Mouse (Mus musculus) MEL (cell line): ENCODE measurements around the gene Tmem150a. TPM values are rescaled to one million over a fixed set of nuclear protein-coding genes. Genes with fewer than 3 reads are reported as not detected.

Experiments
- DNase-seq: peaks from one replicate; pipeline ENCODE4 v3.0.0; 2011; ENCODE audit warnings: low read depth, low spot score
- H3K27ac ChIP-seq: 2 replicates; pipeline ENCODE4 v1.5.1; 2012; ENCODE audit warnings: low read depth, mild to moderate bottlenecking, control low read depth, low read length, moderate library complexity; ENCODE audit not compliant: control insufficient read depth
- H3K27me3 ChIP-seq, 2 experiments: fragments of 150-350 bp in 1 of 2; sonication (generic) in 1 of 2; 2 replicates each; pipeline ENCODE4 v1.6.1; 2012; ENCODE audit warnings: low read length in 2 of 2, mild to moderate bottlenecking in 2 of 2, improper control_type of control experiment in 1 of 2, moderate library complexity in 1 of 2; ENCODE audit not compliant: insufficient read depth in 2 of 2, control insufficient read depth in 1 of 2
- H3K36me3 ChIP-seq, 2 experiments: 2 replicates each; pipeline ENCODE4 v1.6.1; 2012 to 2014; ENCODE audit warnings: low read length in 2 of 2, improper control_type of control experiment in 1 of 2, inconsistent platforms in 1 of 2, mild to moderate bottlenecking in 1 of 2; ENCODE audit not compliant: insufficient read depth in 2 of 2, control insufficient read depth in 1 of 2
- H3K4me1 ChIP-seq, 2 experiments: fragments of 150-350 bp in 1 of 2; sonication (generic) in 1 of 2; 2 replicates each; pipeline ENCODE4 v1.6.1; 2012; ENCODE audit warnings: low read length in 2 of 2, improper control_type of control experiment in 1 of 2, mild to moderate bottlenecking in 1 of 2; ENCODE audit not compliant: insufficient read depth in 2 of 2, control insufficient read depth in 1 of 2
- H3K4me3 ChIP-seq, 2 experiments: fragments of 150-350 bp in 1 of 2; sonication (generic) in 1 of 2; 2 replicates each; pipeline ENCODE4 v1.5.1; 2012; ENCODE audit warnings: low read depth in 2 of 2, low read length in 2 of 2, mild to moderate bottlenecking in 2 of 2, moderate library complexity in 2 of 2, control low read depth in 1 of 2, improper control_type of control experiment in 1 of 2; ENCODE audit not compliant: control insufficient read depth in 1 of 2, insufficient read depth in 1 of 2
- H3K79me2 ChIP-seq: 2 replicates; pipeline ENCODE4 v1.6.1; 2012; ENCODE audit warnings: mild to moderate bottlenecking, low read length, moderate library complexity; ENCODE audit not compliant: control insufficient read depth, poor library complexity, insufficient read depth
- H3K9ac ChIP-seq: 2 replicates; pipeline ENCODE4 v1.6.1; 2012; ENCODE audit warnings: low read depth, mild to moderate bottlenecking, control low read depth, low read length, moderate library complexity; ENCODE audit not compliant: control insufficient read depth, poor library complexity, severe bottlenecking
- H3K9me3 ChIP-seq: fragments of 150-350 bp; sonication (generic); replicated peaks from 2 replicates; pipeline ENCODE4 v1.6.1; 2012; ENCODE audit warnings: mild to moderate bottlenecking, low read length, improper control_type of control experiment, moderate library complexity; ENCODE audit not compliant: insufficient read depth
- CHD1 ChIP-seq: IDR thresholded peaks from 2 replicates; pipeline ENCODE4 v1.6.1; 2012; ENCODE audit warnings: low read depth, mild to moderate bottlenecking, inconsistent platforms, low read length, improper control_type of control experiment
- E2F4 ChIP-seq: IDR thresholded peaks from 2 replicates; pipeline ENCODE4 v1.6.1; 2011; ENCODE audit warnings: low read depth, low read length, improper control_type of control experiment, borderline replicate concordance
- EP300 ChIP-seq, 2 experiments: IDR thresholded peaks; 2 replicates each; pipeline ENCODE4 v1.6.1; 2011; ENCODE audit warnings: improper control_type of control experiment in 2 of 2, low read length in 2 of 2, low read depth in 1 of 2, mild to moderate bottlenecking in 1 of 2
- ETS1 ChIP-seq: IDR thresholded peaks from 2 replicates; pipeline ENCODE4 v1.6.1; 2012; ENCODE audit warnings: low read depth, mild to moderate bottlenecking, inconsistent platforms, low read length, improper control_type of control experiment, moderate library complexity
- HCFC1 ChIP-seq: IDR thresholded peaks from 2 replicates; pipeline ENCODE4 v1.6.1; 2012; ENCODE audit warnings: low read depth, mild to moderate bottlenecking, inconsistent platforms, low read length, improper control_type of control experiment, moderate library complexity
- MAFK ChIP-seq: IDR thresholded peaks from 2 replicates; pipeline ENCODE4 v1.6.1; 2011; ENCODE audit warnings: low read depth, mild to moderate bottlenecking, low read length, improper control_type of control experiment, borderline replicate concordance
- MAZ ChIP-seq: IDR thresholded peaks from 2 replicates; pipeline ENCODE4 v1.6.1; 2012; ENCODE audit warnings: low read depth, mild to moderate bottlenecking, inconsistent platforms, low read length, improper control_type of control experiment
- MXI1 ChIP-seq: IDR thresholded peaks from 2 replicates; pipeline ENCODE4 v1.6.1; 2011; ENCODE audit warnings: mild to moderate bottlenecking, low read depth, low read length, improper control_type of control experiment
- MYC ChIP-seq: IDR thresholded peaks from 2 replicates; pipeline ENCODE4 v1.6.1; 2011; ENCODE audit warnings: low read depth, mild to moderate bottlenecking, low read length, improper control_type of control experiment, moderate library complexity
- NRF1 ChIP-seq: IDR thresholded peaks from 2 replicates; pipeline ENCODE4 v1.6.1; 2014; ENCODE audit warnings: low read depth, mild to moderate bottlenecking, inconsistent platforms, low read length, improper control_type of control experiment, moderate library complexity; ENCODE audit not compliant: poor library complexity, insufficient read depth, severe bottlenecking
- POLR2A ChIP-seq, 2 experiments: IDR thresholded peaks; 2 replicates each; pipeline ENCODE4 v1.6.1; 2011 to 2012; ENCODE audit warnings: low read length in 2 of 2, mild to moderate bottlenecking in 2 of 2, control low read depth in 1 of 2, improper control_type of control experiment in 1 of 2, low read depth in 1 of 2, moderate library complexity in 1 of 2; ENCODE audit not compliant: control insufficient read depth in 1 of 2, insufficient read depth in 1 of 2, poor library complexity in 1 of 2
- POLR2AphosphoS2 ChIP-seq: IDR thresholded peaks from 2 replicates; pipeline ENCODE4 v1.6.1; 2011; ENCODE audit warnings: low read length, improper control_type of control experiment
- RAD21 ChIP-seq: IDR thresholded peaks from 2 replicates; pipeline ENCODE4 v1.6.1; 2011; ENCODE audit warnings: mild to moderate bottlenecking, low read depth, low read length, improper control_type of control experiment
- RCOR1 ChIP-seq: IDR thresholded peaks from 2 replicates; pipeline ENCODE4 v1.6.1; 2012; ENCODE audit warnings: low read depth, mild to moderate bottlenecking, inconsistent platforms, low read length, improper control_type of control experiment
- SIN3A ChIP-seq: IDR thresholded peaks from 2 replicates; pipeline ENCODE4 v1.6.1; 2012; ENCODE audit warnings: low read length, improper control_type of control experiment, inconsistent platforms
- SMC3 ChIP-seq: IDR thresholded peaks from 2 replicates; pipeline ENCODE4 v1.6.1; 2011; ENCODE audit warnings: low read depth, low read length, improper control_type of control experiment
- TBP ChIP-seq: IDR thresholded peaks from 2 replicates; pipeline ENCODE4 v1.8.0; 2011; ENCODE audit warnings: low read depth, low read length, improper control_type of control experiment
- TCF12 ChIP-seq: IDR thresholded peaks from 2 replicates; pipeline ENCODE4 v1.6.1; 2014; ENCODE audit warnings: low read depth, mild to moderate bottlenecking, inconsistent platforms, low read length, improper control_type of control experiment, moderate library complexity
- UBTF ChIP-seq: IDR thresholded peaks from 2 replicates; pipeline ENCODE4 v1.6.1; 2012; ENCODE audit warnings: low read depth, mild to moderate bottlenecking, inconsistent platforms, low read length, improper control_type of control experiment, moderate library complexity, borderline replicate concordance; ENCODE audit not compliant: insufficient read depth
- ZC3H11A ChIP-seq: IDR thresholded peaks from 2 replicates; pipeline ENCODE4 v1.6.1; 2012; ENCODE audit warnings: low read depth, mild to moderate bottlenecking, inconsistent platforms, low read length, improper control_type of control experiment
- ZMIZ1 ChIP-seq: IDR thresholded peaks from 2 replicates; pipeline ENCODE4 v1.6.1; 2012; ENCODE audit warnings: low read depth, mild to moderate bottlenecking, inconsistent platforms, low read length, improper control_type of control experiment, moderate library complexity
- polyA plus RNA-seq, 2 experiments: library from polyadenylated mRNA; stranded (reverse) in 1 of 2; unstranded in 1 of 2; fragments of >175 nt in 1 of 2; fragments of >200 nt in 1 of 2; gene quantifications; 2 replicates each; pipeline versions ENCODE4 v1.2.1 to v1.2.4; 2012; ENCODE audit warnings: low replicate concordance in 2 of 2, low read depth in 1 of 2; ENCODE audit not compliant: insufficient read length in 2 of 2, insufficient read depth in 1 of 2, missing spikeins in 1 of 2
- total RNA-seq: library from RNA; depleted of rRNA; stranded (reverse); fragments of 300-350 nt; gene quantifications from 2 replicates; pipeline ENCODE4 v1.2.3, GENCODE M21; 2012

Gene Tmem150a
- total and polyA plus RNA-seq, 3 experiments: 0.15 to 2.5 TPM; not detected in 1

DNA sequence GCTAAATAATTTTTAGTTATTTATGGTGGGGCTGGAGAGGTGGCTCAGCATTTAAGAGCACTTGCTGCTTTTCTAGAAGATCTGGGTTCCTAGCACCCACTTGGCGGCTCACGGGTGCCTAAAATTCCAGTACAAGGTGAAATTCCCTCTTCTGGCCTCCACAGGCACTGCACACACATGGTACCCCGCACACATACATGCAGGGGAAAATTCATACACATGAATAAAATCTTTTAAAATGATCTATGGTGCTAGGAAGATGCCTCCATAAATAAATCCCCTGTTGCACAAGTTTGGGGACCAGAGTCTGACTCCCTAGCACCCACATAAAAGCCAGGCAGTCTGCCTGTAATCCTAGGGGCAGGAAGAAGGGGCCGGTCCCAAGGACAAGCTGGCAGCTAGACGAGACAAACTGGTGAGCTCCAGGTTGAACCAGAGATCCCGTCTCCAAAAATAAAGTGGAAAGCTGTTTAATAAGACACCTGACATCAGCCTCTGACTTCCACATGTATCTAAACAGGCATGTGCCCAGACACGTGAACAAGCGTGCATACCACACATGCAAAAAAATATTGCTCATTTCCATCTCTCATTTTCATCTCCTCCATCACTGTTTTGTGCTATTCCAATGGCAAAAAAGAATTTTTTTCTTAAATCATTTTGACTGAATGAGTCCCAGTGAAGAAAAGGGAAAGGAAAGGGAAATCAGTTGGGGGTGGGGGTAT lies 23.4 kb downstream of the Tmem150a start:
- peak overlapping the region; percentile 82 to 97 for H3K4me3 ChIP-seq
- DNase-seq: peak; percentile 55
- TF ChIP-seq HCFC1 (no peak), MXI1 (peak; percentile 77; the same call in 1 of the 2 replicates), ZC3H11A (no peak), CHD1 (peak; percentile 92), RCOR1 (no peak), MAFK (no peak), NRF1 (no peak), MAZ (0 out of 2 replicates have a peak, but pooled peaks have one; percentile 27), TCF12 (no peak), E2F4 (no peak), SIN3A (no peak; the same call in 1 of the 2 replicates), EP300 (IDR thresholded peaks at IDR 0.05; ENCODE audit: low read depth in 1 of 2, low read length in 2 of 2) (no peak), UBTF (0 out of 2 replicates have a peak, but pooled peaks have one; percentile 19), ETS1 (no peak), SMC3 (peak; percentile 6; the same call in 1 of the 2 replicates), RAD21 (no peak), MYC (peak; percentile 75; the same call in 1 of the 2 replicates)
- TF ChIP-seq, all 39 proteins: peak for 6
- Histone ChIP-seq H3K9ac (peak overlapping the region; percentile 83), H3K79me2 (peaks cover 80% of the 10 kb centered on the region), H3K36me3 (peaks cover 12 to 56% of the 10 kb centered on the region in 2 experiments), H3K27me3 (no peaks in the 10 kb centered on the region), H3K4me1 (peaks cover 22 to 51% of the 10 kb centered on the region in 2 experiments), H3K9me3 (no peaks in the 10 kb centered on the region), H3K27ac (peak overlapping the region; percentile 90)

DNA sequence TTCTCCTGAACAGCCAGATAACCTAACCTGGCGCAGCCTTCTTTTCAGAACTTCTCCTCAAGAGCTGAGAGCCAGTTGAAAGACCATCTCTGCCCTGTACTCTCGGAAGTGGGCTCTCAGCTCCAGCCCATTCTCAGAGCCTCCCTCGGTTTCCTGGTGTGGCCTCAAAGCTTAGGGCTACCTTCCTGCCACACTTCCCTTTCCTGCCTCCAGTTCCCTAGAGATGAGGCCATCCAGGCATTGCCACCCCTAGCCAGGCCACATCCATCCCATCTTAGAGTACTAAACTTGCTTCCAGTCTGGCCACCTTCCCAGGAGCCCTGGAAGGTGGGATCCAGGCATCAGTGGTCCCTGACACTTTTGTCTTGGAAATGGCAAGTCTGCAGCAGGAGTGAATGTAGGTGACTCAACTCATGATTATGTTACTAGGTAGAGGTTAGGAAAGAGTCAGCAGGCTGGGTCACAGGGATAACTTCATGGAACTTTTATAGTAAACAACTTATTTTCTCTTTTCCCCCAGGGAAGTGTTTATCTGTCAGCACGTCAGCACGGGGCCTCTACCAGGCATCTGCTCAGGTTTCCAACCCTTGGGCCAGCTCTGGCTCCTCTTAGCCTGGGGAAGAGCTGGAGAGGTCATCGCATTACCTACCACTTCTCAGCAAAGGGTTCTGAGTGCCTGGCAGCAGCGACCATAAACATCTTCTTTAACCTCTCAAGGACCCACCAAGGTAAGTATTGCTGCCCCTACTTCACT lies 24.3 kb downstream of the Tmem150a start:
- peak overlapping the region; percentile 82 to 97 for H3K4me3 ChIP-seq
- H3K27ac ChIP-seq: peak overlapping the region; percentile 90
- H3K4me1 ChIP-seq: peaks cover 20 to 49% of the 10 kb centered on the region in 2 experiments
- H3K9me3 ChIP-seq: no peaks in the 10 kb centered on the region
- H3K36me3 ChIP-seq: peaks cover 11 to 54% of the 10 kb centered on the region in 2 experiments
- peak; percentile 73 for DNase-seq
- H3K9ac ChIP-seq: peak overlapping the region; percentile 83
- no peaks in the 10 kb centered on the region for H3K27me3 ChIP-seq
- TF ChIP-seq POLR2AphosphoS2 (peak; percentile 69), CHD1 (0 out of 2 replicates have a peak, but pooled peaks have one; percentile 5), POLR2A (IDR thresholded peaks at IDR 0.05; ENCODE audit: control insufficient read depth in 1 of 2, insufficient read depth in 1 of 2, low read depth in 1 of 2, low read length in 2 of 2, poor library complexity in 1 of 2) (peak; percentile 44 to 49; a peak in 1 of 4 replicates), ZMIZ1 (peak; percentile 21), HCFC1 (no peak), TBP (0 out of 2 replicates have a peak, but pooled peaks have one; percentile 69)
- peaks cover 72% of the 10 kb centered on the region for H3K79me2 ChIP-seq
